Mouse (Mus musculus): ENCODE measurements around the gene Plet1.
A peak's percentile ranks its signal among the peaks of the same experiment; 100 is the strongest.

Gene Plet1

DNA sequence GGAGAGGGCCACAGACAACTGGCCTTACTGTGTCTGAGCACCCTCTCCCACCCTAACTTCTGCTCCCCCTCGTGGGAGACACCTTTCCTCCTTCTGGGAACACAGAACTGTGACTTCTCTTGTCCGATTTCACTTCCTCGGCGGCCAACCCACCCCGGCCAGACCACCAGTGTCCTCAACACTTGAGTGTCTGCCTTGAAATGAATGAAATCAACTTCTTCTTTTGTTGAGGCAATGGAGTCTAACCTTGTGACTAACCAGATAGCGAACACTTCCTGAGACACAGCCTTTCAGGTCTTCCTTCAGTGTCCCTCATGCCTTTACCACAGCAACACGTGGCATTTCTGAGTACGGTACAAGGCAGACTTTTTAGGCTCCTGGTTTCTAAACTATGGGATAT is 11.6 kb upstream of the Plet1 start:
- TF ChIP-seq POU5F1 (IDR thresholded peaks at IDR 0.05; ENCODE audit: borderline replicate concordance, low read length) (no peak), CTCF (conservative IDR thresholded peaks at IDR 0.05; ENCODE audit: low read length) (no peak), NANOG (IDR thresholded peaks at IDR 0.05; ENCODE audit: borderline replicate concordance, low read length) (no peak)
- no peaks in the 10 kb centered on the region for H3K36me3 ChIP-seq (ENCODE audit: insufficient read depth, low read length)
- H3K9me3 ChIP-seq (ENCODE audit: low read length): no peaks in the 10 kb centered on the region
- peaks cover 42% of the 10 kb centered on the region for H3K27me3 ChIP-seq (ENCODE audit: insufficient read depth, low read length)
- H3K4me3 ChIP-seq (replicated peaks; ENCODE audit: low read length): no peak overlapping the region
- H3K4me1 ChIP-seq (replicated peaks; ENCODE audit: low read depth, low read length): peaks cover 23% of the 10 kb centered on the region

DNA sequence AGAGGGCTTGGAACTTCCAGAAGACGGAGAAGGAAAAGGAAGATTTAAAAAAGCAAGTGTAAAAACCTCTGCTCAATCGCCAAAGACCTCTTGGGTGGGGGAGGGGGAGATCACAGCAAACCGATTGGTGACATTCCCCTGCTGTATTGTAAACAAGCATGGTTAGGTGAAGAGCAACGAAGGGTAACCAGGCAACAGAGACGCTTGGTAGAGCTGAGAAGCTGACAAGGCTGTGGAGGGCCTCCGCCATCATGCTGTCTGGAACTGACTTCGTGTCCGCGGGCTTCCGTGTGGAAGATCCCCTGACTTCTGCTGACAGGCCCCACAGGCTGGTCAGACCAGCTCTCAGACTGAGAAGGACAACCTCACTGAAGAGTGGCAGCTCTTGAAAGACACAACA is 8.8 kb upstream of the Plet1 start:
- TF ChIP-seq CTCF (conservative IDR thresholded peaks at IDR 0.05; ENCODE audit: low read length) (no peak), POU5F1 (IDR thresholded peaks at IDR 0.05; ENCODE audit: borderline replicate concordance, low read length) (no peak), NANOG (IDR thresholded peaks at IDR 0.05; ENCODE audit: borderline replicate concordance, low read length) (no peak)
- H3K9me3 ChIP-seq (ENCODE audit: low read length): no peaks in the 10 kb centered on the region
- H3K4me3 ChIP-seq (replicated peaks; ENCODE audit: low read length): peak overlapping the region; percentile 37; the same call in 1 of the 2 replicates
- H3K36me3 ChIP-seq (ENCODE audit: insufficient read depth, low read length): no peaks in the 10 kb centered on the region
- peaks cover 24% of the 10 kb centered on the region; the same call in 1 of the 2 replicates for H3K27me3 ChIP-seq (ENCODE audit: insufficient read depth, low read length)
- H3K4me1 ChIP-seq (replicated peaks; ENCODE audit: low read depth, low read length): peaks cover 9% of the 10 kb centered on the region

DNA sequence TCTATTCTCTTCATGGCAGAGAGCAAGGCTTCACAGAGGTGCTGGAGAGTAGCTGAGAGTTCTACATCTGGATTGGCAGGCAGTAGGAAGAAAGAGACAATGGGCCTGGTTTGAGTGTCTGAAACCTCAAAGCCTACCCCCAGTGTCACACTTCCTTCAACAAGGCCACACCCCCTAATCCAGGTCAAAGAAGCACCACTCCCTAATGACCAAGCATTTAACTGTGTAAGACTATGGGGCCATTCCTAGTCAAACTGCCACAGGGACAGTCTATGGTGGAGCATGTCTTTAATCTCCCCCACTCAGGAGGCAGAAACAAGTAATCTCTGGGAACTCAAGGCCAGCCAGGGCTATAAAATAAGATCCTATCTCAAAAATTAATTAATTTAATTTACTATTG is 3.5 kb upstream of the Plet1 start:
- Histone ChIP-seq H3K4me1 (replicated peaks; ENCODE audit: low read depth, low read length) (peaks cover 45% of the 10 kb centered on the region), H3K4me3 (replicated peaks; ENCODE audit: low read length) (no peak overlapping the region), H3K36me3 (ENCODE audit: insufficient read depth, low read length) (no peaks in the 10 kb centered on the region), H3K9me3 (ENCODE audit: low read length) (no peaks in the 10 kb centered on the region), H3K27me3 (ENCODE audit: insufficient read depth, low read length) (no peaks in the 10 kb centered on the region)
- no peak for TF ChIP-seq NANOG (IDR thresholded peaks at IDR 0.05; ENCODE audit: borderline replicate concordance, low read length)

DNA sequence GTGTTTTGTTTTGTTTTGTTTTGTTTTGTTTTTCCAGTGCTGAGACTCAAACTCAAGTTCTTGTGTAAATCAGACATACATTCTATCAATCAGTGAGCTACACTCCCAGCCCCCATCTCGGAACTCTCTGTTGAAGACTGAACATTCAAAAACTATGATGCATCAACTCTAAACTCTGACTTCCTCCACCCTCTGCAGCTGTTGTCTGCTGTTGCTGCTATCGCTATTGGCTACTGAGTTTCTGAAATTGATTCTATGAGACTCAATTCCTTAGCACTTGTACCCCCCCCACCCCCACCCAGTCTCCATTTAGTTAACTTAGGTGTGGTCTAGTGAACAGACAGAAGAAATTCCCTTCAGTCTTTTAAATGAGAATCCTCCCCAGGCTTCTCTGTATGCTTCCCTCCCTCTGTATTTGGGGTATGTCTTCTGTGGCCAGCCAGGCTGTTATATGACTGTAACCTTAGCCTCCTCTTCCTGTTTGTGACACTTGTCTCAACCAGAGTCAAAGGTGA is 2.7 kb upstream of the Plet1 start:
- no peaks in the 10 kb centered on the region for H3K9me3 ChIP-seq (ENCODE audit: low read length)
- H3K4me1 ChIP-seq (replicated peaks; ENCODE audit: low read depth, low read length): peaks cover 51% of the 10 kb centered on the region
- H3K27me3 ChIP-seq (ENCODE audit: insufficient read depth, low read length): no peaks in the 10 kb centered on the region
- H3K36me3 ChIP-seq (ENCODE audit: insufficient read depth, low read length): no peaks in the 10 kb centered on the region
- no peak for TF ChIP-seq POU5F1 (IDR thresholded peaks at IDR 0.05; ENCODE audit: borderline replicate concordance, low read length)
- TF ChIP-seq CTCF (conservative IDR thresholded peaks at IDR 0.05; ENCODE audit: low read length): no peak
- TF ChIP-seq NANOG (IDR thresholded peaks at IDR 0.05; ENCODE audit: borderline replicate concordance, low read length): no peak
- no peak overlapping the region for H3K4me3 ChIP-seq (replicated peaks; ENCODE audit: low read length)

DNA sequence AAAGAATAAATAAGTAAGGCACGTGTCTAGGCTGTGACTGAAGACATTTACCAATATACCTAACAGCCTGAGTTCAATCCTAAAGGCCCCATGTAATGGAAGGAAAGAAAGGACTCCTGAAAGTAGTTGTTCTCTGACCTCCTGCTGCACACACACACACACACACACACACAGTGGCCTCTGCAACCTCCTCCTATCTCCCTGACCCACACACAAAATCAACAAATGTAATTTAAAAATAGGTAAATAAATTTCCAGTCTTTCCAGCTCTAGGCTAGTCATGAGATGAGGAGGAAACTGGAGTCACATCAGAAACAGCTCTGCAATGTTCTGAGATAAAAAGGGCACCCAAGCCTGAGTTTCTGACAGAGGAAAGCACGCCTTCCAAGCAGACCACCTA is 548 bp upstream of the Plet1 start:
- H3K27me3 ChIP-seq (ENCODE audit: insufficient read depth, low read length): no peaks in the 10 kb centered on the region
- no peak for TF ChIP-seq NANOG (IDR thresholded peaks at IDR 0.05; ENCODE audit: borderline replicate concordance, low read length)
- TF ChIP-seq POU5F1 (IDR thresholded peaks at IDR 0.05; ENCODE audit: borderline replicate concordance, low read length): no peak
- no peak for TF ChIP-seq CTCF (conservative IDR thresholded peaks at IDR 0.05; ENCODE audit: low read length)
- H3K36me3 ChIP-seq (ENCODE audit: insufficient read depth, low read length): no peaks in the 10 kb centered on the region
- H3K4me1 ChIP-seq (replicated peaks; ENCODE audit: low read depth, low read length): peaks cover 57% of the 10 kb centered on the region
- no peak overlapping the region for H3K4me3 ChIP-seq (replicated peaks; ENCODE audit: low read length)
- no peaks in the 10 kb centered on the region for H3K9me3 ChIP-seq (ENCODE audit: low read length)

DNA sequence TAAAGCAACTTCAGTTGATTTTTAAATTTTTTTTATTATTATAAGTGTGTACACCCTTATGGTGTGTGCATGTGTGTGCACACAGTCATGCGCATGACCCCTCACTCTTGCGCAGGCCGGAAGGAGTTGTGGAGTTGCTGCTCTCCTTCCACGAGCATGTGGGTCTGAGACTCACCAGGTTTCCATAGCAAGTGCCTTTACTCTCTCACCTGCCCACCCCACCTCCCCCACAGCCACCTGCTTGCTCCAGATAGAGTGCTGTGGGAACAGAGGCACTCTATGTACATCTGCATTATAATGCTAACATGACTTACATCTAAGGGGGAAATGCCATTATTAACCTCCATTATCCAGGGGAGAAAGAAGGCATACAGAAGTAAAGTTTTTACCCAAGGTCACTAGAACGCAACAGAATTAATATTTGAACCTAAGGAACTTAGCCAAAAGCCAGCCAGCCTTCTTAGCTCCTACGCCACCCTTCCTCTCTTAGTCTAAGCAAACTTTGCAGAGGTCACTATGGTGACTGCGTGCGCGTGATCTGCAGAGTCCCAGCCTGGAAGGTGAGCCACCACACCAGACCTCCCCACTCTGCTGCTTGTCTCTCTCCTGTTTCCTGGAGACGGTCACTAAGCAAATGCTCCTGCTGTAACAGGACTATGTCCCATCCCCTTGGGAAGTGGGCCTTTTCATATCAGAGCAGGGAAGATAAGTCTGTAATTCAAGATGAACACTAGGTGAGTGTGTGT is 1.3 kb downstream of the Plet1 start:
- Histone ChIP-seq H3K36me3 (ENCODE audit: insufficient read depth, low read length) (peaks cover 11% of the 10 kb centered on the region; the same call in 1 of the 2 replicates), H3K4me1 (replicated peaks; ENCODE audit: low read depth, low read length) (peaks cover 57% of the 10 kb centered on the region), H3K27me3 (ENCODE audit: insufficient read depth, low read length) (no peaks in the 10 kb centered on the region), H3K9me3 (ENCODE audit: low read length) (no peaks in the 10 kb centered on the region), H3K4me3 (replicated peaks; ENCODE audit: low read length) (peak overlapping the region; percentile 53)
- TF ChIP-seq POU5F1 (IDR thresholded peaks at IDR 0.05; ENCODE audit: borderline replicate concordance, low read length) (no peak), NANOG (IDR thresholded peaks at IDR 0.05; ENCODE audit: borderline replicate concordance, low read length) (no peak), CTCF (conservative IDR thresholded peaks at IDR 0.05; ENCODE audit: low read length) (no peak)

DNA sequence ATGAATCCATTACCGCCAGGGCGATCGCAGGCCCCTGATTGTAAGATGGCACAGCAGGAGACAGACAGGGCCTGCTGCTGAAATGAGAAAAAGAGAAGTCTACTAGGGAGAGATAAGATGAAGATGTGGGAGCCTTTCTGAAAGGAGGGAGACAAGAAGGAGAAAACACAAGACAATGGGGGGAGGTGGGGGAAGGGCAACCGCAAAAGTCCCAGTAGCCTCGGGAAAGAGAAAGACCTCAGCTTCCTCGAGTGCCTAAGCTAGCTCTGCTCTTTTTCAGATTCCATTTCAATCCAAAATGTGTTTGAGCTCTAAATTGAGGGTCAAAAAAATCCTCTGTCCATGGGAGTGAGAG is 1.8 kb downstream of the Plet1 start:
- H3K36me3 ChIP-seq (ENCODE audit: insufficient read depth, low read length): peaks cover 11% of the 10 kb centered on the region; the same call in 1 of the 2 replicates
- TF ChIP-seq NANOG (IDR thresholded peaks at IDR 0.05; ENCODE audit: borderline replicate concordance, low read length) (no peak), POU5F1 (IDR thresholded peaks at IDR 0.05; ENCODE audit: borderline replicate concordance, low read length) (no peak), CTCF (conservative IDR thresholded peaks at IDR 0.05; ENCODE audit: low read length) (no peak)
- no peaks in the 10 kb centered on the region for H3K9me3 ChIP-seq (ENCODE audit: low read length)
- H3K27me3 ChIP-seq (ENCODE audit: insufficient read depth, low read length): no peaks in the 10 kb centered on the region
- H3K4me3 ChIP-seq (replicated peaks; ENCODE audit: low read length): peak overlapping the region; percentile 53
- peaks cover 57% of the 10 kb centered on the region for H3K4me1 ChIP-seq (replicated peaks; ENCODE audit: low read depth, low read length)

DNA sequence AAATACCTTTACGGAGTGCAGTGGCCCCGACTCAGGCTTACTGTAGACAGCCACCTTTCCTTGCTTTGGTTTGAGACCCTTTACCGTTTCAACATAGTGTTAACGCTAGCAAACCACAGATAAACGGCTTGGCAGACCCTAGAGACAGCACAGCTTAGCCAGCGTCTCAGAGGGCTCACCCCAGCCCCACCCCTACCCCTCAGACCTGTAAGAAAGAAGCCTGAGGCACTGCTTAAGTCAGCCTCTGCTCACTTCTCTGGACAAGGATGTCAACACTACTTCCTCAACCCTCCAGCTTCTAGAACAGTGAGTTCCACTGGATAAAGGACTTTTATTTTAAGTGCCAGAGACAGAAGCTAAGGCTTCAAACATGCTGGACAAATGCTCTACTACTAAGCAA is 2.2 kb downstream of the Plet1 start:
- Histone ChIP-seq H3K4me1 (replicated peaks; ENCODE audit: low read depth, low read length) (peaks cover 53% of the 10 kb centered on the region), H3K9me3 (ENCODE audit: low read length) (no peaks in the 10 kb centered on the region), H3K4me3 (replicated peaks; ENCODE audit: low read length) (peak overlapping the region; percentile 53), H3K36me3 (ENCODE audit: insufficient read depth, low read length) (peaks cover 11% of the 10 kb centered on the region; the same call in 1 of the 2 replicates), H3K27me3 (ENCODE audit: insufficient read depth, low read length) (no peaks in the 10 kb centered on the region)
- TF ChIP-seq NANOG (IDR thresholded peaks at IDR 0.05; ENCODE audit: borderline replicate concordance, low read length) (no peak), POU5F1 (IDR thresholded peaks at IDR 0.05; ENCODE audit: borderline replicate concordance, low read length) (no peak), CTCF (conservative IDR thresholded peaks at IDR 0.05; ENCODE audit: low read length) (no peak)

DNA sequence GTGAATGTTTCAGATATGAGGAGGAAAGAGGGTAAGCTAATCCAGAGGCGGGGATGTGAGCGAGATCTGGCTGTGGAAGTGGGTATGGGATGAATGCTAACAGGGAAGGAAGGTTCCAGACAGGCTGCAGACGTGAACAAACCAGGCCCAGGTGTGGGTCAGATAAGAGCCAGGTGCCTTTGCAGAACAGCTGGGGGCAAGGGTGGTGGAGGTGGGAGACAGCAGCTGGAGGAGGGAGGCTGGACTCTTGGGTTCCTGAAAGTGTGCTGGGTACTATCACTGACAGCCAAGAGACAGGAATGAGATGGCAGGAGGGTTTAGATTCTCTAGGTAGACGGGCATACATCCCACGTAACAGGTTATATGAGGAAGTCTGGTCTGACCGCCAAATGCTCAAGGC is 2.8 kb downstream of the Plet1 start:
- Histone ChIP-seq H3K4me1 (replicated peaks; ENCODE audit: low read depth, low read length) (peaks cover 48% of the 10 kb centered on the region), H3K27me3 (ENCODE audit: insufficient read depth, low read length) (no peaks in the 10 kb centered on the region), H3K4me3 (replicated peaks; ENCODE audit: low read length) (no peak overlapping the region), H3K36me3 (ENCODE audit: insufficient read depth, low read length) (peaks cover 11% of the 10 kb centered on the region; the same call in 1 of the 2 replicates), H3K9me3 (ENCODE audit: low read length) (no peaks in the 10 kb centered on the region)
- TF ChIP-seq NANOG (IDR thresholded peaks at IDR 0.05; ENCODE audit: borderline replicate concordance, low read length) (no peak), POU5F1 (IDR thresholded peaks at IDR 0.05; ENCODE audit: borderline replicate concordance, low read length) (no peak), CTCF (conservative IDR thresholded peaks at IDR 0.05; ENCODE audit: low read length) (no peak)
